Mouse (Mus musculus) brain, embryonic 18.5 days (tissue): Measurements from ENCODE around the gene Mllt1.
A peak's percentile ranks its signal among the peaks of the same experiment; 100 is the strongest.
"Not testable (repeated sequence)": the region's sequence is repeated elsewhere in the genome, so short reads cannot be mapped to it uniquely, and the experiment has no call there.

Experiments used
- DNase-seq: peaks from one replicate; pipeline ENCODE4 v3.0.0-alpha.2; 2012; ENCODE audit warnings: low read depth, low spot score

The Mllt1 gene

DNA sequence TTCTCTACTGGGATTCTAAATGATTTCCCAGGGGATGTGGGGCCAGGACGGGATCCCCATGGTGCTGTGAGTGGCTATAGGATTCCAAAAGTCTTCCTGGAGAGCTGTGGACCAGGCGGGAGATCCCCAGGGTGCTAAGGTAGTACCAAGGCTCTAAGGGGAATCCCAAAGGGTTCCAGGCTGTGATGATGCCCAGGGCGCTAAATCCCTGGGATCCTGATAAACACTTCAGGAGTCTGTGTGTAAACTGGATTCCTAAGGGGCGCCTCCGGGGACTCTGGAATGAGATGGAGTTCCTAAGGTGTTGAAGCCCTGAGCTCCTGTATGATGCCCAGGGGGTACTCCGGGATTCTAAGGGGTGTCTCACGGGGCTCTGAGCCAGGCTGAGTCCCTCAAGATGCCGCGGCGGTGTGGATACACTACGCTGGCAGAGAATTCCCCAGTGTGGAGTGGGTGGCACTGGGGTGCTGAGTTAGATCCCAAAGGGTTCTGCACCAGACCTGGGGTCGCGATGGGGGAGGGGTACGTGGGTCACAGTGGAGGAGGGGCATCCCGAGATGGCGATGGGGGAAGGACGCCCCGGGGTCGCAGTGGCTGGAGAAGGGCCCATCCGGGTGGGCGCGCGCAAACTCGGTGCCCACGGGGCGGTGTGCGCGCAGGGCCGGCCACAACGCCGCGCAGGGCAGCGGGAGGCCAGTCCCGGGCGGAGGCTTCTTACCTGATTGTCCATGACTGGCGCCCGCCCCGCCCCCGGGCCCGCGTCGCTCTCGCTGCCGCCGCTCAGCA lies 477 bp downstream of the Mllt1 start:
- no peak for DNase-seq

DNA sequence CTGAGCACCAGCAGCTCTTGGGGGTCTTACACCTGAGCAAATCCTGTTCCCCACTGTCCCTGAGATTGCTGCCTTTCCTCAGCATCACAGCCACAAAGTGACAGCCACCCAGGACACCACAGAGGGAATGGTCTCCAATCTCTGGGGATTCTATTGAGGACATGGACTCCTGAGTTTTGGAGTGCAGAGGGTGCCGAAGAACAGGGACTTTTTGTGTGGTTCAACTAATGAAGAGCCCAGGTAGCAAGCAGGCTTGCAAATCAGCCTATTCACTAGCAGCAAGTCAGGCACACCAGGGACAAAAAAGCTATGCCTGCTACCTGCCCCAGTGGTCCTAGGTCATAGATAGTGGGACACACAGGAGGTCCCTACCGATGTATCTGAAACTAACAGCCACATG lies 1.8 kb downstream of the Mllt1 start:
- DNase-seq, result no peak

DNA sequence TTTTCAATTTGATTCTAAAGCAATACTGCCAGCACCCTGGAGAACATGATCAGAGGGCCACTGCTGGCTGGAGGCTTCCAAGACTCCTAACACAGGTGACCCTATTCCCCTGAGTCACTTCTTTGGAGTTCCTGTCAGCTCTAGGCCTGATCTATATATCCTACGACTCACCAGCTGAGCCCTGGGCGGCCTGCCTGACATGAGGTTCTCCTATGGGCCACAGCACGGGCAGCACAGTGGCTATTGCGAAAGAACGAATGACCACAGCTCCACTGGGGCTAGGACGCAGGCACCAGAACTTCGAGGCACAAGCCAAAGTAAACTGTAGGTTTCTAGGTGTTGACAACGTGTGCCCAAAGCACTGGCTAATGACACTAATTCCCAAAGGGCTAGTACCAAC lies 5.2 kb downstream of the Mllt1 start:
- no peak for DNase-seq

DNA sequence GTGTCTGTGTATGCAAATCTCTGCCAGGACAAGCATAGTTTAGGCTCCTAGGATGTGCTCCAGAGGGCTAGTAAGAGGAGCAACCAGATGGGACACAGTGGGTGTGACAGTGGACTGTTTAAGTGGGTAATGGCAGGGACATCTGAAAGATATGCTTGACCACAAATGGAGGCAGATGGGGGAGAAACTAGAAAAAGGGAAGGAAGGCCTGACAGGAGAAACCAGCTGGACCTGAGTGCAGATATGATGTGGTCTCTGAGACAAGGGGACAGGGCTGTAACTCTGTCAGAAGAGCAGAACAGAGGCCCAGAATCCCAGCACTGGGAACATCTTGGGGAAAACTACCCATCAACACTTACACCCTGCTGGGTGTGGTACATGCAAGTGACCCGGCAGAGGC lies 5.7 kb downstream of the Mllt1 start:
- DNase-seq, result no peak

DNA sequence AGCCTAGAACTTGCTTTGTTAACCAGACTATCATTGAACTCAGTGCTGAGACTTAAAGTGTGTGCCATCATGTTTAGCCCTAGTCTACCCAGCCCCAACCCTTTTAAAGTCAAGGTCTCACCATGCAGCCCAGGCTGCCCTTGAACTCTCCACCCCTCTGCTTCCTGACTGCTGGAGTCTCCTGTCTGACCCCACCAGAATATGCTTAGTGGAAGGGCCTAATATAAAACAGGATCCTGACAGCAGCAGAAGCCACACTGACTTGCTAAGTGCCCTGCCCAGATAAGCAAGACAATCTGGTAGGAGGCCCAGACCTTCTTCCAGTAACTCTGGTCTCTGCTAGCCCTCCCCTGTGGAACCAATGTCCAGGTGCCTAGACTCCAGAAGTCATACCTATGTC lies 6.1 kb downstream of the Mllt1 start:
- no peak for DNase-seq

DNA sequence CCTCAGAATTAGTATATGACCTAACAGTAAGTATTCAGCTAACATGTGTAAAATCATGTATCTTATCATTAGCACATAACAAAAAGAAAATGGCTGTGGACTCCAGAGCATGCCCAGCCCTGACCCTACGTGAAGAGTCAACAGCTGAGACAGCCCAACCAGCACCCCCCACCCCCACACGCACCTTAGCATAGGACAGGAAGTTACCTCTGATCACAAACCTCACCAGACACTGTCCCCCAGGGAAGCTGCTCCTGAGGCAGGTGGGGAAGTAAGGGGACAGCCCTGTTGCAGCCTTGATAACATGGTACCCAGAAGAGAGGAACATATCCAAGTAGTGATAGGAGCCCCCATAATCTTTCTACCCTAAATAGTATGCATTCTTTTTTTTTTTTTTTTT lies 9.2 kb downstream of the Mllt1 start:
- no peak for DNase-seq

DNA sequence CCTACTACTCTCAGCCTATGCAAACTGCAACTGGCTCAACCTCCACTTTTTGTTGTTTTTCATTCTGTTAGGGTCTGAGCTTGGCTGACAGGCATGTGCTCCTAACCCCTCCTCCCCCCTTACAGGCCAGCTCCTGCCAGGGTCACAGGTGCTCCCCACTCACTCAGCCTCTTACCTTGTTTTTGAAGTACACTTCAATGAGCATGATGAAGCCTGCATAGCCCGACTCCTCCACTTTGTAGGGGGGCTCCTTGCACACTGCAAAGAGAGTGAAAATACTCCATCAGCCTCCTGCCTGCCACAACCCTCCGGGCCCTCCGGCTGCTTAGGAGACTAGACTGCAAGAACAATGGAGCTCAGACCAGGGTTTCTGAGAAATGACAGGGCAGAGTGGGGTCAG lies 15.5 kb downstream of the Mllt1 start:
- no peak for DNase-seq

DNA sequence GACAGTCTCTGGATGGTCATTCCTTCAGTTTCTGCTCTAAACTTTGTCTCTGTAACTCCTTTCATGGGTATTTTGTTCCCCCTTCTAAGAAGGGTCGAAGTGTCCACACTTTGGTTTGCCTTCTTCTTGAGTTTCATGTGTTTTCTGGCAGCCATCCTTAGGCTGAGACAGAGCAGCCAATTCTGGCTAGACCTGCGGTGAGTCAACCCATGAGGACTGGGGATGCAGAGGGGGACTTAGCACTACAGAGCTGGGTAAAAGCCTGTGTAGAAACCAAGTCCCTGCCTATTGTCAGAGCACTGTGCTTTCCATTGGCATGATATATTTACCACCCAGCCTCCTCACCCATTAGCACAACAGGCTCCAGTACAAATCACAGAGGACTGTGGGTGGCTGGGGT lies 18.0 kb downstream of the Mllt1 start:
- DNase-seq, result no peak

DNA sequence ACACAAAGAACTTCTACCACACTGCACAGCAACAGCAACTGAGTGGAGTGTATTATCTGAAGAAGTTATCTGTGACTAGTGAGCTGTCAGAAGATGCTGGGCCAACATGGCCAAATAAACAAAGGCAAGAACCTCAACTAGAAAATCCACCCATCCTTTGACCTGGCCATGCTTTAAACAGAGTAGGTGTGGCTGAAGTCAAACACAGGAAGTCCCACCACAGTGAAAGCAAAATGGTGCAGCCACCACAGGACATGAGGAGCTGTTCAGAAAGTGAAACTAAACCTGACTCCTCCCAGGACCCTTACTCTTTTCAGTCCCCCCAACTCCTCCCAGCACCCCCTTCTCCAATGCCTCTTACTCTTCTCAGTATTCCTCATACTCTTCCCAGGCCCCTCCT lies 21.8 kb downstream of the Mllt1 start:
- no peak for DNase-seq

DNA sequence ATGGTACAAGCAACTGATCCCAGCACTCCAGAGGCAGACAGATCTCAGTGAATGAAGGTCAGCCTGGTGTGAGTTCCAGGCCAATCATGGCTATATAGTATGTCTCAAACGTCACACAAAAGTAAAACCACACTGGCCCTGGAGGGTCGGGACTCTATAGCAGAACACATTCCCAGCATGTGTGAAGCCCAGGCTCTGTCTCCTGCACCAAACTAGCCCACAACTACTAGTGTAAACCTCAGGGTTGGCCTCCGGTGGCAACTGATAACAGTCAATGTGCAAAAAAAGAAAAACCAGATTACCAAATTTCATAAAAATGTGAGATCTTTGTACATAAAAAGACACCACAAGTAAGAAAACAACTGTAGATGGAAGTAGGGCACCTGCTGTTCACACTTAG lies 22.2 kb downstream of the Mllt1 start:
- DNase-seq, result no peak

DNA sequence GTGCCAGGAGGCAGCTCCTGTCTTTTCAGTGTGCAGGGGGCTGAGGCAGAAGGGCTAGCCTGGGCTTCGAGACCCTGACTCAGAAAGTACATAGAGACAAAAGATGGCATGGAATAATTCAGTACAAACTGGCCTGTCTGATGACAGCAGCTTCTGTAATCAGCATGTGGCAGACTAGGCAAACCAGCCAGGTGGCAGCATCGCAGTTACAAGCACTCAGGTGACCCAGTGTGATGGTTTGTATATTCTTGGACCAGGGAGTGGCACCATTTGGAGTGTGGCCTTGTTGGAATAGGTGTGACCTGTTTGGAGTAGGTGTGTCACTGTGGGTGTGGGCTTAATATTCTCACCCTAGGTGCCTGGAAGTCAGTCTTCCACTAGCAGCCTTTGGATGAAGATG lies 25.5 kb downstream of the Mllt1 start:
- DNase-seq, result not testable (repeated sequence)

DNA sequence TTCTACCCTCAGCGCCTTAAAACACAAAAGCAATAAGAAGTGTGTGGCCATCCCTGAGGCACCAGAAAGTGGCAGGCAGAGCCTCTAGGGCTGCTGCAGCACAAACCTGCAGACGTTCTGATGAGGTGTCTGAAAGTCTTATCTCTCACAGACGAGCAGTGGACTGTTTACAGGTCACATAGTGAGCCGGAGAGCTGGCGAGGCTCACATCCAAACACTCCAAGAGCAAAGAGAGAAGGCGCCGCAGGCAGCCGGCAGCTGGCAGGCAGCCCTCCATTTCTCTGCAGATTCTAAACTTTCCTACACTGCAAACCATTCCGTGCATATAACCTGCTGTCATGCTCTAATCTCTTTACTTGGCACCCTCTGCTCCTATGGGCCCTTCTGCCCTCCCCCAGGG lies 27.3 kb downstream of the Mllt1 start:
- DNase-seq, result no peak

DNA sequence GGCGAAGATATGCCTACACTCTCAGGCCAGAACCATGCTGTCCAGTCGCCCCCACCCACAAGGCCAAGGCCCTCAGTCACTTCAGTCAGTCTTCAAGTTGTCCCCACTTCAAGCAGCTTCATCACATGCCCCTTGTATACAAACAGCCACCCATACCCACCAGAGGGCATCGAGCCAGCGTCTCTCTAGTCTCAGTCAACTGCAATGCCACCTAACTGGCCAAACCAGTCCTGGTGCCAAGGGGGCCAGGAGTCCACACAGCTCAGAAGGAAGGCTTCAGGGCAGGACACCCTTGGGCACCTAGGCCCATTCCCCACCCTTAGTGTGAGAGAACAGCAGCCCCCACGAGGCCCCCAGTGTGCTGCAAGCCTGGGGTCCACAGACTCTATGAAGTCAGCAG lies 28.1 kb downstream of the Mllt1 start:
- no peak for DNase-seq

DNA sequence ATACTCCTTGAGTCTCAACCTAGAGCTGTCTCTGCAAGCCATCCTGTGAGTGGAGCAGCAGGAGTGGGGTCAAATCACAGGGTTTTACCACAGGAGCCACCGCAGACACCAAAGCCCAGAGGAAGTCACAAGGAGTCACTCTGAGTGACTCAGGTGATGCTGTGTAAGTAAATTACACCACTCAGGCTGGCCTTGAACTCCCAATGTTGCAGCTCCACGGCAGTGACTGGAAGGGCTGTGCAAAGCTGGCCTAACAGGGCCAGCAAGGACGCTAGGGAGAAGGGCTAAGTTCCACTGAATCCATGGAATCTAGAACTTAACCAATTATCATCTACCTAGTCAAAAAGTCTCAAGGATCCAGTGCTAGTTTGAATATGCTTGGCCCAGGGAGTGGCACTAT lies 29.0 kb downstream of the Mllt1 start:
- no peak for DNase-seq

DNA sequence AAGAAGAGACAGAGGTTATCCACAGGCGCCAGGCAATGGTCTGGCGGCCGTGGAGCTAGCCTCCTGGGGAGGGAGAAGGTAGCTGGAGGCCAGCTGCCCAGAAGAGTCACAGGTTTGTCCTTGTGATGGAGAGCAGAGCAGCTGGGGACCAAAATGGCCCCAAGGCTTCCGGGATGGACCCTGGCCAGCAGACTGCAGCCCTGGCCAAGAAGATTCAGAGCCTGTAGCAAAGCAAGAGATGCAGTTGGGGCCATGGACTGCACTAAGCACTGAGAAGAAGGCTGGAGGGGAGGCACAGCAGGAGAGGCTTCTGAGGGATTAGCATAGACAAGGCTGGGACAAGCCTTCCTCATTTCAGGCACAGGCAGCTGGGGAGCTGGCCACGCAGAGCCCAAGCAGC lies 32.5 kb downstream of the Mllt1 start:
- no peak for DNase-seq

DNA sequence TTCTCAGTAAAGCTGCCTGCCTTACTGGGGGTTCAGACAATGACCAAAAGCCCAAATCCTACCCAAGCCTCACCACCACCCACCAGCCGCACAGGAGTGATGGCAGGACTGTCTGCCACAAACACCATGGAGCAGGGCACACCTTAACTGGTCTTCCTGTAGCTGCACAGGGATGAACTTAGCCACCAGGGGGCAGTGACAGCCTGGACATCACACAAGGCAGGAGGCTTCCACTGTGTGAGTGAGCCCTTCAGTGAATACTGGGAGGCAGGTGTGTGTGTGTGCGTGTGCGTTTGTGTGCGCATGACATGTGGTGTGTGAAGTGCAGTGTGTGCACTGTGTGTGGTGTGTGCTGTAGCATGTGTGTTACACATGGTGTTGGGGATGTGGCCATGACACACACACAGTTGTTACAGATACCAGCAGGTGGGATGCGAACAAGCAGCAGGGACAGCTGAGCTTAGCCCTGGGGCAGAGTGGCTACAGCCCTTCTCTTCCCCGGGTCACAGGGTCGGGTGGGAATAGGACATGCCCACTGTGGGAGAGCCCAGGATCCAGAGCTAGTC lies 37.5 kb downstream of the Mllt1 start:
- no peak for DNase-seq

DNA sequence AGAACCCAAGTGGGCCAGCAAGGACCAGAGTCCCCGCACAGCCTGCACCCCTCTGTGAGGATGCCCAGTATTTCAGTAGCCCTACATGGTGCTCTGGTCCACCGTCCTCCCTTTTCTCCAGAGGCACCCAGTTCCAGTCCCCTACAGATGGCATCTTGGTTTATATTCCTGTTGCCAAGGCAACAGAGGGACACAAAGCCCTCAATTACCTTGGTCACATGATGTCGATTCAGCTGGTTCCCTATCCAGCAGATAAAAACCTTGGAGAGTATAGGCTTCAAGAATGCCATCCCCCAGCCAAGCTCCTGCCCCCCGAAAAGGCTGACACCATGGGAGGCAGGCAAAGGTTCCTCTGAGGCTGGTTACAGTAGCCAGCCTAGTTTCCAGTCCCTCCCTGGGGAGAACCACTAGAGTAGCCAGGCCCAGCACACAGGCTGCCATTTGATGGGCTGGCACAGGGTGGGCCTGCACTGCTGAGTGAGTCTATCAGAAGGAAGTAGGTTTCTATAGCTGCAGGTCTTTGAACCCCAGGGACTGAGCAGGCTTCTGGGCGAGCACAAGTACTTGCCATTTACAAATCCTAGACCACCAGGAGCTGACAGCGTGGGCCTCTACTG lies 38.6 kb downstream of the Mllt1 start:
- DNase-seq, result peak; percentile 42

DNA sequence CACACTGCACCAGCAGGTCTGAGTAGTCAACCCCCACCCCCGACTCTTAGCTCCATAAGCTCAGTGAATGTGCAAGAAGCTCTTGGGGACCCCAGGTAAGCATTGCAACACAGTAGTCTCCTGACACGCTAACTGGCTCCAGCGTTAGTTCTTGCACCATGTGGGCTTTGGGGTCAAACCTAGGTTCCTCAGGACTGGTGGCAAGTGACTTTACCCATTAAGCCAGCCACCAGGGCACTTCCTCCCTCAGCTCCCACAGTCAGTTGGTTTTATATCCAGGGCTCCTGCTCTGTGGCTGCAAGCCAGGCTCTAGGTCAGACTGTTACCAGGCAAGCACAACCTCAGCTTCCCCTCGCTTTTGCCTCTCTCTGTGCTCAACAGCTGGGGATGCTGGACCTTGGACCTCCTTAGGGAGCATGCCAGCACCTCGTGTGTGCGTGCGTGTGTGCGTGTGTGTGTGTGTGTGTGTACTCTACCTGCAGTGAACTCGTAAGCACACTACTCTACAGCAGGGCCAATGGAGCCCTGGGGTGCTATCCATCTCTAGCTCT lies 39.8 kb downstream of the Mllt1 start:
- DNase-seq, result no peak

DNA sequence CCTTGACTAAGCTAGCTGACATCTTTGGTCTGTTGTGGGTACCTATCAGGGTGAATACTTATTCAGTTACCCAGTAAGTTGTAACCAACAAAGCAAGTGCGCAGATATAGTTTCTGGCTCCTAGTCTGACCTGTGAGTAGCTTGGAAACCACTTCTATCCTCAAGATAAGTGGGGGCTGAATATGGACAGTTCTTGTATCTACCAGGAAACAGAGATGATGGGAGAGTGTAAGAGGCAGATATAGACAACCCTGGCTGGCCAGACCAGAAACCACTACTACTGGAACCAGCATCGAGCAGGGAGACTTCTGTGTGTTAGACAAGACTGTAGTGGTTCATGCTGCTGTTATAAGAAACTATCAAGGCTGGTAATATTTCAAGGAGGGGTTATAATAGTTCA lies 45.2 kb downstream of the Mllt1 start:
- DNase-seq, result no peak

DNA sequence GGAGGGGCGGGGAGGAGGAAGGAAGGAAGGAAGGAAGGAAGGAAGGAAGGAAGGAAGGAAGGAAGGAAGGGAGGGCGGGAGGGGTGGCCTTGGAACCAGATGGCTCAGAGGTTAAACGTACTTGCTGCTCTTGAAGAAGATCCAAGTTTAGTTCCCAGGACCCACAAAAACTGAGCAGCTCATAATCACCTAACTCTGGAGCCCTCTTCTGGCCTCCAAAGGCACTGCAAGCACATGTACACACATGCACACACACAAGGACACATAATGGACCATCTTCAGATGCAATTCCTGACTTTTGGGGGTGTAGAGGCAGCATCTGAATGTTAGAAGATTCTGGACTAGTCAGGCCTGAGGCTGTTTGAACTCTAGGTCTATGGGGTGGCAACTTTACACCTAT lies 47.2 kb downstream of the Mllt1 start:
- no peak for DNase-seq

DNA sequence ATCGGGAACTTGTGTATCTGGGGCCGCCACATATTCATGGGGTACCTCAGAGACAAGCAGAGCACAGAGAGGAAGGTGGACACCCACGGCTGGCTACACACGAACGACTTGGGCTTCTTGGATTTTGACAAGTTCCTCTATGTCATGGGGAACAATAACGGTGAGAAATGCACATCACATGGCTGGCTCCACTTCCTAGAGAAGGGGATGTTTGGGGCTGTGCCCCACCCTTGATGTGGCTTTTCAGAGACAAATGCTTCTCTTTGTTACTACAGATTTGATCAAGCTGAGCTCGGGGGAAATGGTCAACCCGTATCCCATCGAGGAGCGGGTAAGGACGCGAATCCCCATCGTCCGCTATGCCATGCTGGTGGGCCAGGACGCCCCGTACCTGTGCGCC lies 50.4 kb downstream of the Mllt1 start:
- no peak for DNase-seq

DNA sequence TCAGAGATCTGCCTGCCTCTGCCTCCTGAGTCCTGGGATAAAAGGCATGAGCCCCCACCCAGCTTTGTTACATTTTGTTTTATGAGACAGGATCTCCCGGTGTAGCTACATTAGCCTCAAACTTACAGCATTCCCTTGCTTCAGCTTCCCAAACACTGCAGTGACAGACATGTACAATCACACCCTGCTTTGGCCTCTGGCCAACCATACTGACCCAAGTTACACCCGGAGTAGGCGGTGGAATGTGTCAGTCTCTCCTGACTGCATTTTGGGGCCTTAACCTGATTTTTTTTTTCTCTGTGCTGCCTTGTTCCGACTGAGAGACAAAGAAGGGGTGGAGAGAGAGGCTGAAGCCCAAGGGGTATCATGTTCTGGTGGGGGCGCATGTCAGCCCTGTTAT lies 50.9 kb downstream of the Mllt1 start:
- DNase-seq, result no peak

DNA sequence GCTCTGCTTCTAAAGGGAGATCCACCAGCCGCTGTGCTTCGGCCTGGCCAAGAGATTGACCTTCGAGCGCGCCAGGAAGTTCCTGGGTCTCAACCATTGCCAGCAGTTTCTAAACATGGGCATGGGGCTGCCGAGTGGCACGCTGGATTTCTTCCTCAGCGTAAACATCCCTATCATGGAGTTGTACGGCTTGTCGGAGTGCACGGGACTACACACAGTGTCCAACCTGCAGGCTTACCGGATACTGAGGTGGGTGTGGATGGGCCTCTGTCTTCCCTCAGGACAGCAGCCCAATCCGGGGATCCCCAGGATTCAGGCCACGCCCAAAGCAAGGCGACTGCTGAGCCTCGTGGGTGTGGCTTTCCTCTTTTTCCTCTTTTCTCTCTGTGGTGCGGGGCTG lies 51.6 kb downstream of the Mllt1 start:
- no peak for DNase-seq
